Mouse (Mus musculus): ENCODE data around the gene Tnni3k. TPM values are rescaled to one million over a fixed set of nuclear protein-coding genes. Genes with fewer than 3 reads are reported as not detected.

Gene Tnni3k
- polyA plus RNA-seq, 1 experiment from 2014 or later, result not detected

GRCm38 (mm10) chr3:154915566-154915965 lies 139.6 kb downstream of the Tnni3k start:
- H3K27me3 ChIP-seq (replicated peaks; ENCODE audit: low read depth, poor library complexity, severe bottlenecking), result no peaks in the 10 kb centered on the region
- 0 out of 2 replicates have a peak, but pooled peaks cover 3% of the 10 kb centered on the region for H3K4me1 ChIP-seq
- no peak overlapping the region for H3K27ac ChIP-seq (replicated peaks)
- H3K36me3 ChIP-seq (replicated peaks), result no peaks in the 10 kb centered on the region
- no peak overlapping the region for H3K4me3 ChIP-seq
- no peaks in the 10 kb centered on the region for H3K9me3 ChIP-seq
- no peak for DNase-seq (ENCODE audit: low spot score)
- WGBS, result 82% methylated on average over 1 of the region's 1 CpGs

- Histone ChIP-seq H3K36me3 (replicated peaks) (no peaks in the 10 kb centered on the region), H3K27ac (replicated peaks) (no peak overlapping the region), H3K27me3 (replicated peaks; ENCODE audit: low read depth, poor library complexity, severe bottlenecking) (no peaks in the 10 kb centered on the region), H3K9me3 (no peaks in the 10 kb centered on the region), H3K4me1 (0 out of 2 replicates have a peak, but pooled peaks cover 3% of the 10 kb centered on the region), H3K4me3 (no peak overlapping the region)
- 76% methylated on average over 6 of the region's 6 CpGs for WGBS
- no peak for DNase-seq (ENCODE audit: low spot score)
Measured at GRCm38 (mm10) chr3:154913641-154914040, 141.6 kb downstream of the Tnni3k start.

- H3K4me3 ChIP-seq, result no peak overlapping the region
- WGBS, result 70% methylated on average over 7 of the region's 7 CpGs
- no peaks in the 10 kb centered on the region for H3K9me3 ChIP-seq
- H3K36me3 ChIP-seq (replicated peaks), result no peaks in the 10 kb centered on the region
- H3K27me3 ChIP-seq (replicated peaks; ENCODE audit: low read depth, poor library complexity, severe bottlenecking), result no peaks in the 10 kb centered on the region
- H3K4me1 ChIP-seq, result no peaks in the 10 kb centered on the region
- H3K27ac ChIP-seq (replicated peaks), result no peak overlapping the region
- peak; percentile 37 for DNase-seq (ENCODE audit: low spot score)
Measured at GRCm38 (mm10) chr3:154896737-154897136, 158.5 kb downstream of the Tnni3k start.

- Histone ChIP-seq H3K36me3 (replicated peaks) (no peaks in the 10 kb centered on the region), H3K4me1 (no peaks in the 10 kb centered on the region), H3K27ac (replicated peaks) (no peak overlapping the region), H3K27me3 (replicated peaks; ENCODE audit: low read depth, poor library complexity, severe bottlenecking) (no peaks in the 10 kb centered on the region), H3K9me3 (no peaks in the 10 kb centered on the region), H3K4me3 (no peak overlapping the region)
- WGBS, result 94% methylated on average over 3 of the region's 3 CpGs
- no peak for DNase-seq (ENCODE audit: low spot score)
Measured at GRCm38 (mm10) chr3:154893225-154893624, 162.0 kb downstream of the Tnni3k start.

- WGBS, result 35% methylated on average over 5 of the region's 5 CpGs
- Histone ChIP-seq H3K36me3 (replicated peaks) (no peaks in the 10 kb centered on the region), H3K27ac (replicated peaks) (no peak overlapping the region), H3K27me3 (replicated peaks; ENCODE audit: low read depth, poor library complexity, severe bottlenecking) (no peaks in the 10 kb centered on the region), H3K9me3 (no peaks in the 10 kb centered on the region), H3K4me1 (peaks cover 6% of the 10 kb centered on the region; the same call in 1 of the 2 replicates), H3K4me3 (no peak overlapping the region)
- no peak for DNase-seq (ENCODE audit: low spot score)
Measured at GRCm38 (mm10) chr3:154885452-154885851, 169.8 kb downstream of the Tnni3k start.

GRCm38 (mm10) chr3:154885048-154885447 lies 170.2 kb downstream of the Tnni3k start:
- no peak for DNase-seq (ENCODE audit: low spot score)
- Histone ChIP-seq H3K4me3 (no peak overlapping the region), H3K27me3 (replicated peaks; ENCODE audit: low read depth, poor library complexity, severe bottlenecking) (no peaks in the 10 kb centered on the region), H3K36me3 (replicated peaks) (no peaks in the 10 kb centered on the region), H3K4me1 (peaks cover 6% of the 10 kb centered on the region; the same call in 1 of the 2 replicates), H3K9me3 (no peaks in the 10 kb centered on the region), H3K27ac (replicated peaks) (no peak overlapping the region)
- 47% methylated on average over 5 of the region's 5 CpGs for WGBS

GRCm38 (mm10) chr3:154881428-154881986 lies 173.7 kb downstream of the Tnni3k start:
- 68% methylated on average over 2 of the region's 2 CpGs for WGBS
- no peak for DNase-seq (ENCODE audit: low spot score)

GRCm38 (mm10) chr3:154880536-154880939 lies 174.7 kb downstream of the Tnni3k start:
- H3K27ac ChIP-seq (replicated peaks), result no peak overlapping the region
- no peak for DNase-seq (ENCODE audit: low spot score)

More at GRCm38 (mm10) chr3:154881428-154881986, 173.7 kb downstream of the Tnni3k start:
- H3K9me3 ChIP-seq, result no peaks in the 10 kb centered on the region
- no peaks in the 10 kb centered on the region for H3K36me3 ChIP-seq (replicated peaks)
- H3K27ac ChIP-seq (replicated peaks), result no peak overlapping the region
- peaks cover 6% of the 10 kb centered on the region; the same call in 1 of the 2 replicates for H3K4me1 ChIP-seq
- no peaks in the 10 kb centered on the region for H3K27me3 ChIP-seq (replicated peaks; ENCODE audit: low read depth, poor library complexity, severe bottlenecking)
- H3K4me3 ChIP-seq, result no peak overlapping the region

GRCm38 (mm10) chr3:154880108-154880507 lies 175.1 kb downstream of the Tnni3k start:
- Histone ChIP-seq H3K27ac (replicated peaks) (no peak overlapping the region), H3K27me3 (replicated peaks; ENCODE audit: low read depth, poor library complexity, severe bottlenecking) (no peaks in the 10 kb centered on the region), H3K4me3 (no peak overlapping the region), H3K36me3 (replicated peaks) (no peaks in the 10 kb centered on the region), H3K4me1 (peaks cover 1% of the 10 kb centered on the region; the same call in 1 of the 2 replicates), H3K9me3 (no peaks in the 10 kb centered on the region)
- DNase-seq (ENCODE audit: low spot score), result no peak
- 83% methylated on average over 5 of the region's 5 CpGs for WGBS

More at GRCm38 (mm10) chr3:154880536-154880939, 174.7 kb downstream of the Tnni3k start:
- H3K4me1 ChIP-seq, result peaks cover 4% of the 10 kb centered on the region; the same call in 1 of the 2 replicates
- WGBS, result 65% methylated on average over 4 of the region's 4 CpGs
- H3K4me3 ChIP-seq, result no peak overlapping the region
- no peaks in the 10 kb centered on the region for H3K36me3 ChIP-seq (replicated peaks)
- H3K27me3 ChIP-seq (replicated peaks; ENCODE audit: low read depth, poor library complexity, severe bottlenecking), result no peaks in the 10 kb centered on the region
- no peaks in the 10 kb centered on the region for H3K9me3 ChIP-seq

- 58% methylated on average over 2 of the region's 2 CpGs for WGBS
- no peak overlapping the region for H3K4me3 ChIP-seq
Measured at GRCm38 (mm10) chr3:154879515-154879914, 175.7 kb downstream of the Tnni3k start.

GRCm38 (mm10) chr3:154879080-154879479 lies 176.1 kb downstream of the Tnni3k start:
- H3K36me3 ChIP-seq (replicated peaks), result no peaks in the 10 kb centered on the region
- 94% methylated on average over 1 of the region's 1 CpGs for WGBS

More at GRCm38 (mm10) chr3:154879515-154879914, 175.7 kb downstream of the Tnni3k start:
- H3K9me3 ChIP-seq, result no peaks in the 10 kb centered on the region
- no peaks in the 10 kb centered on the region for H3K4me1 ChIP-seq
- no peak for DNase-seq (ENCODE audit: low spot score)
- H3K27me3 ChIP-seq (replicated peaks; ENCODE audit: low read depth, poor library complexity, severe bottlenecking), result no peaks in the 10 kb centered on the region
- H3K36me3 ChIP-seq (replicated peaks), result no peaks in the 10 kb centered on the region
- H3K27ac ChIP-seq (replicated peaks), result no peak overlapping the region

GRCm38 (mm10) chr3:154868807-154869206 lies 186.4 kb downstream of the Tnni3k start:
- no peaks in the 10 kb centered on the region for H3K9me3 ChIP-seq
- no peak overlapping the region for H3K27ac ChIP-seq (replicated peaks)
- no peak overlapping the region for H3K4me3 ChIP-seq
- 89% methylated on average over 4 of the region's 4 CpGs for WGBS
- no peaks in the 10 kb centered on the region for H3K36me3 ChIP-seq (replicated peaks)
- H3K27me3 ChIP-seq (replicated peaks; ENCODE audit: low read depth, poor library complexity, severe bottlenecking), result no peaks in the 10 kb centered on the region
- DNase-seq (ENCODE audit: low spot score), result no peak
- H3K4me1 ChIP-seq, result no peaks in the 10 kb centered on the region

More at GRCm38 (mm10) chr3:154879080-154879479, 176.1 kb downstream of the Tnni3k start:
- H3K27me3 ChIP-seq (replicated peaks; ENCODE audit: low read depth, poor library complexity, severe bottlenecking), result no peaks in the 10 kb centered on the region
- no peaks in the 10 kb centered on the region for H3K9me3 ChIP-seq
- H3K4me3 ChIP-seq, result no peak overlapping the region
- no peak overlapping the region for H3K27ac ChIP-seq (replicated peaks)
- no peaks in the 10 kb centered on the region for H3K4me1 ChIP-seq
- DNase-seq (ENCODE audit: low spot score), result no peak

- WGBS, result 81% methylated on average over 6 of the region's 6 CpGs
- Histone ChIP-seq H3K36me3 (replicated peaks) (no peaks in the 10 kb centered on the region), H3K27me3 (replicated peaks; ENCODE audit: low read depth, poor library complexity, severe bottlenecking) (no peaks in the 10 kb centered on the region), H3K4me3 (no peak overlapping the region), H3K9me3 (no peaks in the 10 kb centered on the region), H3K4me1 (no peaks in the 10 kb centered on the region), H3K27ac (replicated peaks) (no peak overlapping the region)
- no peak for DNase-seq (ENCODE audit: low spot score)
Measured at GRCm38 (mm10) chr3:154861921-154862320, 193.3 kb downstream of the Tnni3k start.

All from embryonic facial prominence, embryonic 10.5 days (tissue).